Mouse (Mus musculus) midbrain, embryonic 10.5 days (tissue): Measurements from ENCODE around the gene Gpr153. TPM values are rescaled to one million over a fixed set of nuclear protein-coding genes. Genes with fewer than 3 reads are reported as not detected.

ENCODE experiments used
- DNase-seq: peaks from one replicate; pipeline ENCODE4 v3.0.0-alpha.2; 2017; ENCODE audit warnings: low spot score
- H3K27ac ChIP-seq: fragments of 300-500 bp; sonication (generic); replicated peaks from 2 replicates; pipeline ENCODE4 v1.5.1; 2016; ENCODE audit warnings: mild to moderate bottlenecking
- H3K27me3 ChIP-seq: fragments of 300-500 bp; sonication (generic); 2 replicates; pipeline ENCODE4 v1.6.1; 2016; ENCODE audit warnings: low read depth, mild to moderate bottlenecking; ENCODE audit not compliant: poor library complexity, severe bottlenecking
- H3K36me3 ChIP-seq: fragments of 300-500 bp; sonication (generic); 2 replicates; pipeline ENCODE4 v1.6.1; 2016; ENCODE audit warnings: mild to moderate bottlenecking, moderate library complexity
- H3K4me1 ChIP-seq: fragments of 300-500 bp; sonication (generic); 2 replicates; pipeline ENCODE4 v1.6.1; 2016
- H3K4me3 ChIP-seq: fragments of 300-500 bp; sonication (generic); 2 replicates; pipeline ENCODE4 v1.5.1; 2016; ENCODE audit warnings: mild to moderate bottlenecking, moderate library complexity
- H3K9me3 ChIP-seq: fragments of 300-500 bp; sonication (generic); replicated peaks from 2 replicates; pipeline ENCODE4 v1.6.1; 2016; ENCODE audit warnings: mild to moderate bottlenecking
- WGBS: fragments of 180-500 bp; shearing (Covaris S2); methylation state at CpG from one replicate; pipeline ENCODE4 v1.1.7; 2016; 5-methylcytosine and 5-hydroxymethylcytosine counted together
- polyA plus RNA-seq: library from polyadenylated mRNA; unstranded; fragments of >200 nt; fragmentation: Nextera tagmentation; extraction: Ambion mirVana; gene quantifications from 2 replicates; pipeline ENCODE4 v1.2.1, GENCODE M21; 2016

Gene Gpr153
- polyA plus RNA-seq, 1 experiment from 2014 or later, result 7.0 TPM

GRCm38 (mm10) chr4:152333587-152333986 is 59.6 kb downstream of the Gpr153 start:
- peaks cover 22% of the 10 kb centered on the region for H3K27me3 ChIP-seq
- 93% methylated on average over 12 of the region's 12 CpGs for WGBS
- peaks cover 77% of the 10 kb centered on the region for H3K36me3 ChIP-seq

More at GRCm38 (mm10) chr4:152333587-152333986, 59.6 kb downstream of the Gpr153 start:
- no peak for DNase-seq
- Histone ChIP-seq H3K4me3 (no peak overlapping the region), H3K27ac (no peak overlapping the region), H3K4me1 (peaks cover 10% of the 10 kb centered on the region), H3K9me3 (no peaks in the 10 kb centered on the region)

Other genes starting within 250 kb of the Gpr153 start
- gene Zbtb48, start 246.6 kb upstream of the Gpr153 start, polyA plus RNA-seq, result 18.7 and 25.6 TPM in 2 replicates
- gene Tas1r1, start 235.7 kb upstream of the Gpr153 start, polyA plus RNA-seq, result 0.73 and 0.75 TPM in 2 replicates
- gene Nol9, start 234.9 kb upstream of the Gpr153 start, polyA plus RNA-seq, result 35.3 and 35.7 TPM in 2 replicates
- gene Plekhg5, start 201.7 kb upstream of the Gpr153 start, polyA plus RNA-seq, result 8.1 and 9.5 TPM in 2 replicates
- gene Tnfrsf25, start 158.3 kb upstream of the Gpr153 start, polyA plus RNA-seq, result 0.47 and 1.0 TPM in 2 replicates
- 0.94 and 1.4 TPM in 2 replicates for gene Espn, start 121.9 kb upstream of the Gpr153 start, polyA plus RNA-seq
- gene Hes2, start 115.4 kb upstream of the Gpr153 start, polyA plus RNA-seq, result 0.79 and 1.3 TPM in 2 replicates
- 85.7 and 99.7 TPM in 2 replicates for gene Acot7, start 96.1 kb upstream of the Gpr153 start, polyA plus RNA-seq
- gene Hes3, start 17.4 kb downstream of the Gpr153 start, polyA plus RNA-seq, result 26.3 and 30.9 TPM in 2 replicates
- gene Icmt, start 23.0 kb downstream of the Gpr153 start, polyA plus RNA-seq, result 26.8 and 27.6 TPM in 2 replicates
- 1.5 and 2.4 TPM in 2 replicates for gene Rnf207, start 44.8 kb downstream of the Gpr153 start, polyA plus RNA-seq
- 282 and 358 TPM in 2 replicates for gene Rpl22, start 51.5 kb downstream of the Gpr153 start, polyA plus RNA-seq
- 0.07 and 0.12 TPM in 2 replicates for gene Chd5, start 64.4 kb downstream of the Gpr153 start, polyA plus RNA-seq
- gene Nphp4, start 202.5 kb downstream of the Gpr153 start, polyA plus RNA-seq, result 7.8 and 8.2 TPM in 2 replicates
- gene Kcnab2, start 203.6 kb downstream of the Gpr153 start, polyA plus RNA-seq, result 12.2 and 17.3 TPM in 2 replicates